Mouse (Mus musculus): ENCODE data around the gene Ints3. TPM values are rescaled to one million over a fixed set of nuclear protein-coding genes. Genes with fewer than 3 reads are reported as not detected.

Gene Ints3
- total RNA-seq, 2 experiments from 2014 or later: 60.5 to 67.0 TPM

GRCm38 (mm10) chr3:90392661-90393060 is 40.8 kb downstream of the Ints3 start:
- DNase-seq (ENCODE audit: low spot score in 2 of 2): no peak

GRCm38 (mm10) chr3:90391941-90392340 is 41.5 kb downstream of the Ints3 start:
- DNase-seq (ENCODE audit: low spot score in 2 of 2): no peak

GRCm38 (mm10) chr3:90391004-90391403 is 42.4 kb downstream of the Ints3 start:
- no peak for DNase-seq (ENCODE audit: low spot score in 2 of 2)

- DNase-seq (ENCODE audit: low spot score in 2 of 2): peak; percentile 39 to 50
Measured at GRCm38 (mm10) chr3:90389511-90390490, 43.6 kb downstream of the Ints3 start, which contains the start of gene Slc27a3. Slc27a3 (minus strand) TSS chr3:90389938.

- peak in 1 of 2 experiments; percentile 34 for DNase-seq (ENCODE audit: low spot score in 2 of 2)
Measured at GRCm38 (mm10) chr3:90388726-90389510, 44.5 kb downstream of the Ints3 start.

GRCm38 (mm10) chr3:90388192-90388591 is 45.2 kb downstream of the Ints3 start:
- DNase-seq (ENCODE audit: low spot score in 2 of 2): no peak

- DNase-seq (ENCODE audit: low spot score in 2 of 2): peak; percentile 55 to 69
Measured at GRCm38 (mm10) chr3:90387483-90387882, 45.9 kb downstream of the Ints3 start.

- no peak for DNase-seq (ENCODE audit: low spot score in 2 of 2)
Measured at GRCm38 (mm10) chr3:90386817-90387216, 46.6 kb downstream of the Ints3 start.

GRCm38 (mm10) chr3:90384851-90385375 is 48.5 kb downstream of the Ints3 start:
- DNase-seq (ENCODE audit: low spot score in 2 of 2): no peak

- peak; percentile 59 to 71 for DNase-seq (ENCODE audit: low spot score in 2 of 2)
Measured at GRCm38 (mm10) chr3:90383690-90384089, 49.7 kb downstream of the Ints3 start.

GRCm38 (mm10) chr3:90381727-90382126 is 51.7 kb downstream of the Ints3 start:
- DNase-seq (ENCODE audit: low spot score in 2 of 2): no peak

GRCm38 (mm10) chr3:90378496-90378895 is 54.9 kb downstream of the Ints3 start:
- no peak for DNase-seq (ENCODE audit: low spot score in 2 of 2)

- DNase-seq (ENCODE audit: low spot score in 2 of 2): no peak
Measured at GRCm38 (mm10) chr3:90376247-90376585, 57.2 kb downstream of the Ints3 start.

GRCm38 (mm10) chr3:90375562-90376246 is 57.7 kb downstream of the Ints3 start:
- DNase-seq (ENCODE audit: low spot score in 2 of 2): no peak

- DNase-seq (ENCODE audit: low spot score in 2 of 2): no peak
Measured at GRCm38 (mm10) chr3:90374368-90374767, 59.1 kb downstream of the Ints3 start.

- DNase-seq (ENCODE audit: low spot score in 2 of 2): peak; percentile 79 to 91
Measured at GRCm38 (mm10) chr3:90373432-90374028, 59.9 kb downstream of the Ints3 start.

GRCm38 (mm10) chr3:90372817-90373216 is 60.6 kb downstream of the Ints3 start:
- no peak for DNase-seq (ENCODE audit: low spot score in 2 of 2)

GRCm38 (mm10) chr3:90371857-90372256 is 61.6 kb downstream of the Ints3 start:
- no peak for DNase-seq (ENCODE audit: low spot score in 2 of 2)

- DNase-seq (ENCODE audit: low spot score in 2 of 2): no peak
Measured at GRCm38 (mm10) chr3:90369041-90369440, 64.4 kb downstream of the Ints3 start.

GRCm38 (mm10) chr3:90367001-90367632 is 66.3 kb downstream of the Ints3 start:
- DNase-seq (ENCODE audit: low spot score in 2 of 2): no peak

Measured in layer of hippocampus, postnatal 14 days (tissue).